Mouse (Mus musculus): ENCODE results near the gene Nans. TPM values are rescaled to one million over a fixed set of nuclear protein-coding genes. Genes with fewer than 3 reads are reported as not detected.

Nans gene
- polyA plus RNA-seq, 1 experiment from 2014 or later = 48.2 TPM

DNA sequence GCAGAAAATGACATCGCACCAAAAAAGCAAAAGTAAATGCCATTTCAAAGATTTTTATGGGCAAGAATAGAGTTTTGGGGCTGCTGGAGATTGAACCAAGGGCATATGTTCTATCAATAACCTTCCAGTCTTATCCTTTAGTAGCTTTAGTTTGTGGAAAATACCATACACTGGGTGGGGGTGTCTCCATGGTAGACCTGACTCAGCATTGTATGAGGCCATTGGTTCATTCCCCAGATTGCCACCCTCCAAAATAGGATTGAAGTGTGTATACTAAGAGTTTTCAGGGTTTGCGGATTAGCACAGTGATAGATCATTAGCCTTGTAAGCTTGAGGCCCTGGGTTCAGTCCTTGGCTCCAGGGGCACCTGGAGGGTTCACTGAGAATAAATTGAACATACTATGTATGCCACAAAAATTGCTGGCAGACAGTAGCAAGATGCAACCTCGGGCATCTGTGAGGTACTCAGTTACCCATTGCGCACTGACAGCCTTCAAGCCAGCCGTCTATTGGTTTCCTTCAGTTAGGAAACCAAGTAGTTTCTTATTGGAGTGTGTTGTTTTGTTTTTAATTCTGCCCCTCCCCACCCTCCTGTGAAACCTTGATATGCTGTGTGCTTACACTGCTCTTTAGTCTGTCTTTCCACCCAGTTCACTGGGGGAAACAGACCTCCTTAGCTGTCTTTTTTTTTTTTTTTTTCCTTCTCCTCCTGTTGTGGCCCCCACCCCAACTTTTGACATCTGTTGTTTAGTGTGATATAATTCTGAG, 34.8 kb upstream of the Nans start:
- DNase-seq (ENCODE audit: low spot score) (no peak), ATAC-seq (no peak)
- WGBS = 57% methylated on average over 5 of the region's 5 CpGs
- Histone ChIP-seq H3K27me3 (replicated peaks; ENCODE audit: insufficient read depth, low read length) (no peaks in the 10 kb centered on the region), H3K36me3 (ENCODE audit: insufficient read depth, low read length) (no peaks in the 10 kb centered on the region), H3K27ac (ENCODE audit: low read length) (no peak overlapping the region), H3K9ac (replicated peaks; ENCODE audit: low read depth) (no peak overlapping the region), H3K4me3 (ENCODE audit: low read depth, low read length) (no peak overlapping the region), H3K4me1 (ENCODE audit: insufficient read depth, low read depth, low read length) (peaks cover 40% of the 10 kb centered on the region; the same call in 1 of the 2 replicates), H3K9me3 (ENCODE audit: low read length) (no peaks in the 10 kb centered on the region), H3K4me2 (replicated peaks; ENCODE audit: low read depth, low read length) (no peak overlapping the region; the same call in 1 of the 2 replicates)
- no peak for TF ChIP-seq CTCF (IDR thresholded peaks at IDR 0.05)
- TF ChIP-seq EP300 (IDR thresholded peaks at IDR 0.05) = no peak

- Histone ChIP-seq H3K4me2 (replicated peaks; ENCODE audit: low read depth, low read length) (no peak overlapping the region), H3K9me3 (ENCODE audit: low read length) (no peaks in the 10 kb centered on the region), H3K27me3 (replicated peaks; ENCODE audit: insufficient read depth, low read length) (no peaks in the 10 kb centered on the region), H3K27ac (ENCODE audit: low read length) (no peak overlapping the region), H3K4me3 (ENCODE audit: low read depth, low read length) (no peak overlapping the region), H3K4me1 (ENCODE audit: insufficient read depth, low read depth, low read length) (peaks cover 40% of the 10 kb centered on the region; the same call in 1 of the 2 replicates), H3K9ac (replicated peaks; ENCODE audit: low read depth) (no peak overlapping the region), H3K36me3 (ENCODE audit: insufficient read depth, low read length) (no peaks in the 10 kb centered on the region)
- no peak for ATAC-seq
- TF ChIP-seq EP300 (IDR thresholded peaks at IDR 0.05) (no peak), CTCF (IDR thresholded peaks at IDR 0.05) (no peak)
- 72% methylated on average over 4 of the region's 4 CpGs for WGBS
- DNase-seq (ENCODE audit: low spot score) = no peak
Observed at GRCm38 (mm10) chr4:46456762-46457161, 32.3 kb upstream of the Nans start.

DNA sequence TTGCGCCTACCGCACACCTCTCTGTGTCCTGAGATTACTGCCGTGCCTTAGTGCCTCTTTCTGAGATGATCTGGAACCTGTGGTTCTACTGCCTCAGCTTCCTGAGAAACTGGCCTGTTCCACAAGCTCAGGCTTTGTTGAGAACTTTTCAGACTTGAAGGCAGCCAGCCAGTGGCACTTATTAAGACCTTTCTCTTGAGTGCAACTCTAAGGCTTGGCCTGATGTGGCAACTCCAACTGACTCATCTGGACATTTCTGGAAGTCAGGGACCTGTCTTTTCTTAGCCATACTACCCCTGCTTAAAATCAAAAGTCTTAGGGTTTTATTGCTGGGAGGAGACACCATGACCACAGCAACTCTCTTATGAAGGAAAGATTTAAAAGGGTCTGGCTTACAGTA, 31.9 kb upstream of the Nans start:
- TF ChIP-seq EP300 (IDR thresholded peaks at IDR 0.05) (no peak), CTCF (IDR thresholded peaks at IDR 0.05) (no peak)
- no peaks in the 10 kb centered on the region for H3K9me3 ChIP-seq (ENCODE audit: low read length)
- H3K36me3 ChIP-seq (ENCODE audit: insufficient read depth, low read length) = no peaks in the 10 kb centered on the region
- ATAC-seq (no peak), DNase-seq (ENCODE audit: low spot score) (peak; percentile 15)
- H3K27me3 ChIP-seq (replicated peaks; ENCODE audit: insufficient read depth, low read length) = no peaks in the 10 kb centered on the region
- H3K9ac ChIP-seq (replicated peaks; ENCODE audit: low read depth) = no peak overlapping the region
- H3K27ac ChIP-seq (ENCODE audit: low read length) = no peak overlapping the region
- H3K4me2 ChIP-seq (replicated peaks; ENCODE audit: low read depth, low read length) = no peak overlapping the region
- H3K4me1 ChIP-seq (ENCODE audit: insufficient read depth, low read depth, low read length) = peaks cover 40% of the 10 kb centered on the region; the same call in 1 of the 2 replicates
- no peak overlapping the region for H3K4me3 ChIP-seq (ENCODE audit: low read depth, low read length)
- 86% methylated on average over 3 of the region's 3 CpGs for WGBS

- peaks cover 28% of the 10 kb centered on the region; the same call in 1 of the 2 replicates for H3K4me1 ChIP-seq (ENCODE audit: insufficient read depth, low read depth, low read length)
- no peaks in the 10 kb centered on the region for H3K9me3 ChIP-seq (ENCODE audit: low read length)
- no peaks in the 10 kb centered on the region for H3K36me3 ChIP-seq (ENCODE audit: insufficient read depth, low read length)
- H3K27me3 ChIP-seq (replicated peaks; ENCODE audit: insufficient read depth, low read length) = no peaks in the 10 kb centered on the region
- peak; percentile 38 for TF ChIP-seq CTCF (IDR thresholded peaks at IDR 0.05)
- no peak for TF ChIP-seq EP300 (IDR thresholded peaks at IDR 0.05)
- H3K4me2 ChIP-seq (replicated peaks; ENCODE audit: low read depth, low read length) = no peak overlapping the region
- 89% methylated on average over 2 of the region's 2 CpGs for WGBS
- no peak overlapping the region for H3K27ac ChIP-seq (ENCODE audit: low read length)
- no peak for ATAC-seq
- H3K4me3 ChIP-seq (ENCODE audit: low read depth, low read length) = no peak overlapping the region
- no peak overlapping the region for H3K9ac ChIP-seq (replicated peaks; ENCODE audit: low read depth)
- DNase-seq (ENCODE audit: low spot score) = no peak
Observed at GRCm38 (mm10) chr4:46458411-46458810, 30.6 kb upstream of the Nans start.

- H3K4me1 ChIP-seq (ENCODE audit: insufficient read depth, low read depth, low read length) = no peaks in the 10 kb centered on the region
- no peak overlapping the region for H3K27ac ChIP-seq (ENCODE audit: low read length)
- 66% methylated on average over 7 of the region's 7 CpGs for WGBS
- H3K9me3 ChIP-seq (ENCODE audit: low read length) = no peaks in the 10 kb centered on the region
- no peak overlapping the region for H3K9ac ChIP-seq (replicated peaks; ENCODE audit: low read depth)
- no peaks in the 10 kb centered on the region for H3K27me3 ChIP-seq (replicated peaks; ENCODE audit: insufficient read depth, low read length)
- H3K4me3 ChIP-seq (ENCODE audit: low read depth, low read length) = no peak overlapping the region
- ATAC-seq (peak; percentile 54; the same call in 1 of the 2 replicates), DNase-seq (ENCODE audit: low spot score) (peak; percentile 58)
- TF ChIP-seq CTCF (IDR thresholded peaks at IDR 0.05) (peak; percentile 69), EP300 (IDR thresholded peaks at IDR 0.05) (no peak)
- peaks cover 19% of the 10 kb centered on the region; the same call in 1 of the 2 replicates for H3K36me3 ChIP-seq (ENCODE audit: insufficient read depth, low read length)
- no peak overlapping the region for H3K4me2 ChIP-seq (replicated peaks; ENCODE audit: low read depth, low read length)
Observed at GRCm38 (mm10) chr4:46463130-46463830, 25.8 kb upstream of the Nans start.

DNA sequence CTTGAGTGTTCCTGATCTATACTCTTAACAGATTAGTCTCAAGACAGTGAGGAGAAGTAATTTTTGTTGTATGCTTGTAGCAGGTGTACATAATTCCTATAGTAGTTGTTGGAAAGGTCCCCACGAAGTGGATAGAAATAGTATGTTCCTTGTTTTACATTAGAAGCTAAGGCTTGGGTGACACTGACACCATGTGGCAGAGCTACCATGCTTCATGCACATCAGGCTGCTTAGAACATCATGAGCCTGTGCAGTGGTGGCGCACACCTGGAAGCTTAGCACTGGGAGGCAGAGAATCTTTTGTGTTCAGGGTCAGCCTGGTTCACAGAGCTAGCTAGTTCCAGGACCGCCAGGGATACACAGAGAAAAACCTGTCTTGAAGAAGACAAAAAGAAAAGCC, 23.3 kb upstream of the Nans start:
- Histone ChIP-seq H3K36me3 (ENCODE audit: insufficient read depth, low read length) (peaks cover 34% of the 10 kb centered on the region; the same call in 1 of the 2 replicates), H3K9ac (replicated peaks; ENCODE audit: low read depth) (no peak overlapping the region), H3K4me3 (ENCODE audit: low read depth, low read length) (no peak overlapping the region), H3K27me3 (replicated peaks; ENCODE audit: insufficient read depth, low read length) (no peaks in the 10 kb centered on the region), H3K27ac (ENCODE audit: low read length) (no peak overlapping the region), H3K9me3 (ENCODE audit: low read length) (no peaks in the 10 kb centered on the region), H3K4me2 (replicated peaks; ENCODE audit: low read depth, low read length) (no peak overlapping the region), H3K4me1 (ENCODE audit: insufficient read depth, low read depth, low read length) (no peaks in the 10 kb centered on the region)
- no peak for TF ChIP-seq EP300 (IDR thresholded peaks at IDR 0.05)
- TF ChIP-seq CTCF (IDR thresholded peaks at IDR 0.05) = peak; percentile 46
- DNase-seq (ENCODE audit: low spot score) (no peak), ATAC-seq (no peak)
- WGBS = 86% methylated on average over 3 of the region's 3 CpGs

Measured in lung, postnatal 0 days (tissue).